Mouse (Mus musculus) lung, postnatal 0 days (tissue): ENCODE data around the gene Smcp. TPM values are rescaled to one million over a fixed set of nuclear protein-coding genes. Genes with fewer than 3 reads are reported as not detected.

Experiments used
- ATAC-seq: fragments of 200-750 bp; cut with Nextera tagmentation; 2 replicates; pipeline ENCODE4 v1.8.0; 2017; ENCODE audit warnings: moderate library complexity
- DNase-seq: peaks from one replicate; pipeline ENCODE4 v3.0.0-alpha.2; 2016; ENCODE audit warnings: low spot score
- H3K27ac ChIP-seq: fragments of 300-500 bp; sonication (generic); 2 replicates; pipeline ENCODE4 v1.5.1; 2014; ENCODE audit warnings: antibody characterized with exemption, mild to moderate bottlenecking, low read length, mixed read lengths
- H3K27me3 ChIP-seq: fragments of 300-500 bp; sonication (generic); replicated peaks from 2 replicates; pipeline ENCODE4 v1.6.1; 2014; ENCODE audit warnings: low read length, mixed read lengths; ENCODE audit not compliant: insufficient read depth
- H3K36me3 ChIP-seq: fragments of 300-500 bp; sonication (generic); 2 replicates; pipeline ENCODE4 v1.6.1; 2014; ENCODE audit warnings: low read length, mixed read lengths; ENCODE audit not compliant: insufficient read depth
- H3K4me1 ChIP-seq: fragments of 300-500 bp; sonication (generic); 2 replicates; pipeline ENCODE4 v1.6.1; 2014; ENCODE audit warnings: antibody characterized with exemption, low read depth, low read length, mixed read lengths; ENCODE audit not compliant: insufficient read depth
- H3K4me2 ChIP-seq: fragments of 300-500 bp; sonication (generic); replicated peaks from 2 replicates; pipeline ENCODE4 v1.6.1; 2014; ENCODE audit warnings: low read depth, mild to moderate bottlenecking, low read length, moderate library complexity, mixed read lengths
- H3K4me3 ChIP-seq: fragments of 300-500 bp; sonication (generic); 2 replicates; pipeline ENCODE4 v1.5.1; 2014; ENCODE audit warnings: low read depth, low read length
- H3K9ac ChIP-seq: fragments of 300-500 bp; sonication (generic); replicated peaks from 2 replicates; pipeline ENCODE4 v1.6.1; 2014; ENCODE audit warnings: low read depth, mild to moderate bottlenecking
- H3K9me3 ChIP-seq: fragments of 300-500 bp; sonication (generic); 2 replicates; pipeline ENCODE4 v1.6.1; 2016; ENCODE audit warnings: low read length, mixed read lengths
- CTCF ChIP-seq: IDR thresholded peaks from 2 replicates; pipeline ENCODE4 v1.5.1; 2016; ENCODE audit warnings: antibody characterized with exemption, mild to moderate bottlenecking
- EP300 ChIP-seq: IDR thresholded peaks from 2 replicates; pipeline ENCODE4 v1.6.1; 2016; ENCODE audit warnings: antibody characterized with exemption, mild to moderate bottlenecking, control low read depth
- WGBS: fragments of 180-500 bp; shearing (Covaris S2); extraction: QIAGEN DNeasy Blood & Tissue Kit; methylation state at CpG from one replicate; pipeline ENCODE4 v1.1.7; 2014; 5-methylcytosine and 5-hydroxymethylcytosine counted together
- polyA plus RNA-seq: library from polyadenylated mRNA; unstranded; fragments of >200 nt; fragmentation: Nextera tagmentation; extraction: Ambion mirVana; gene quantifications from 2 replicates; pipeline ENCODE4 v1.2.1, GENCODE M21; 2015

The Smcp gene
- polyA plus RNA-seq, 1 experiment from 2014 or later: not detected

DNA sequence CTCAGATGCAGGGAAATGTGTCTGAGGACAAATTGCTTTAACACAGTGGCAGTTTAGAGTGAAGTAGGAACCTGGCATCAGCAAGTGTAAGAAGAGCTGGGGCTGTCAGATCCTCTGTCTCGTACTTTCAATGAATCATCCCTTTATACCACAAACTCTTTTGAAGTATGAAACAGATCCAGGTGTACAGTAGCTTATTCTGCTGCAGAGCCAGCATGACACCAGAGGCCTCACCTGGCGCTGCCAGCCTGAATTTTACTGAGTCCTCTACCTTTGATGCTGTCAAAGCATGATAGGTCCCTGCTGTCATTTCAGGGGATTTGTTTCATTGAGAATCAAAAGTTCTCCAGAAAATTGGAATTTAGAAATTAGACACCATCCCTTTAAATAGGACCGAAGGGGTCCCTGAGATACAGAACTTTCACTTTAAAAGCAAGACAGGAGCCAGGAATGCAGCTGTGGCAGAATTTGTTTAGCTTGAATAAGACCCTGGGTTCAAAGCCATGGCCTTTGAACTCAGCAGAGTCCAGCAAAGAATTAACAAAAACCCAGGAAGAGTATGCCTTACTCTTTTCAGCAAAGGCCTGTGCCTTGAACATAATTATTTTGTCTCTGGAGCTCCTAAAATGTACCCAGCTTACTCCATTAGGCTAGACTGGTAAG is 5.5 kb downstream of the Smcp start:
- Histone ChIP-seq H3K4me2 (no peak overlapping the region), H3K4me1 (no peaks in the 10 kb centered on the region), H3K27ac (no peak overlapping the region), H3K27me3 (no peaks in the 10 kb centered on the region), H3K9ac (no peak overlapping the region), H3K4me3 (no peak overlapping the region), H3K9me3 (no peaks in the 10 kb centered on the region), H3K36me3 (no peaks in the 10 kb centered on the region)
- DNase-seq (no peak), ATAC-seq (no peak)
- 43% methylated on average over 3 of the region's 3 CpGs for WGBS
- TF ChIP-seq EP300: no peak
- no peak for TF ChIP-seq CTCF

DNA sequence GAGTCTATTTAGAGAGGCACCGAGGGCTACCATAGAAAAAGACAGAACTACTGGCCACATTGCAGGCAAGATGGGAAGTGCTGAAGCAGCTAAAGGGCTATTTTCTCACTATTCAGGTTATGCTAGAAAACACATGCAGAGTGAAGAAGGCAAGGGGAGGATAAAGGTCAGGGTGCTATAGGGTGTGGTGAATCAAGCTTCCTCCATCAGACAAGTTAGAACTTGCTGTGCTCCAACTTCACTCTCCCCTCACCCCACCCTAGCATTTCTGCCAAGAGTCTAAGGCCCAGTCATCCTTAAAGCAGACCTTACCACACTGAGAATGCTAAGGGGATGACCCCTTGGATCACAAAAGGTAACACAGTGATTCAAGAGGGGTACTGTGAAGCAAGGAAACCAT is 9.3 kb downstream of the Smcp start:
- Histone ChIP-seq H3K4me2 (no peak overlapping the region), H3K4me1 (no peaks in the 10 kb centered on the region), H3K27ac (no peak overlapping the region), H3K9ac (no peak overlapping the region), H3K4me3 (no peak overlapping the region), H3K36me3 (no peaks in the 10 kb centered on the region), H3K9me3 (no peaks in the 10 kb centered on the region), H3K27me3 (no peaks in the 10 kb centered on the region)
- no peak for DNase-seq
- 56% methylated on average over 1 of the region's 1 CpGs for WGBS
- ATAC-seq: no peak
- no peak for TF ChIP-seq EP300

DNA sequence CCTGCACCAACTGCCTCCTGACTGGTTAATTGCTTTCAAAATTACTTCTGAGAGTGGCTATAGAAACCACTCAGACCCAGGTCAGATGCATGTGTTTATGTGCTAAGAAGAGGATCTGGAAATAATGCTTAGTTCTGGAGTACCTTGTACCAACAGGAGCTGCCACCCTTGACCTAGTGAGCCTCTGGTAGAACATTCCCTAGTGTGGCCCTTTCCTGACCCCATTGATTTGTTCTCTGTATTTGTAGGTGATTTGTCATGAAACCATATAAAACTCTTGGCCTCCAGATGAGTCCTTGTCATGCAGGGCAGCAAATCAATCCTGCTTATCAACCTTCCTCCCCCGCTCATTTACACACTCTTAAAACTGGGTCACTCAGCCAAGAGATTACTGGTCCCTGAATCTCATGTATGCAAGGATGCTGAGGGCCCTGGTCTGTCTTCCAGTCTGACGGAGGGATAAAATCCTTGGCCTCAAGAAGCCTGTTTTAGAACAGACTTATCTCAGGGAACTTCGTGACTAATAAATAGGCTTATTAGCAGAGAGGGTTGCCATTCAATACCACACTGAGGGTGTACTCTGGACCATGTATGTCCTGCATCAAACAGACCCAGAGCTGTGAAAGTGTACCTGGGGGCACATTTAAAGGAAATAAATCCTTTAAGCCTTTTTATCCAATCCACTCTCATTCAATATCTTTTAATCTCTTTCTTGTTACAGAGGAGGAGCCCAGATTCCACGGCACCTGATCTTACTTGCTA is 10.0 kb downstream of the Smcp start:
- ATAC-seq: no peak
- WGBS: 58% methylated on average over 4 of the region's 4 CpGs
- H3K4me1 ChIP-seq: no peaks in the 10 kb centered on the region
- no peak overlapping the region for H3K4me3 ChIP-seq
- no peak for DNase-seq
- no peaks in the 10 kb centered on the region for H3K27me3 ChIP-seq
- no peak overlapping the region for H3K27ac ChIP-seq
- H3K9me3 ChIP-seq: no peaks in the 10 kb centered on the region
- no peaks in the 10 kb centered on the region for H3K36me3 ChIP-seq
- no peak for TF ChIP-seq CTCF
- TF ChIP-seq EP300: no peak
- H3K4me2 ChIP-seq: no peak overlapping the region
- H3K9ac ChIP-seq: no peak overlapping the region

DNA sequence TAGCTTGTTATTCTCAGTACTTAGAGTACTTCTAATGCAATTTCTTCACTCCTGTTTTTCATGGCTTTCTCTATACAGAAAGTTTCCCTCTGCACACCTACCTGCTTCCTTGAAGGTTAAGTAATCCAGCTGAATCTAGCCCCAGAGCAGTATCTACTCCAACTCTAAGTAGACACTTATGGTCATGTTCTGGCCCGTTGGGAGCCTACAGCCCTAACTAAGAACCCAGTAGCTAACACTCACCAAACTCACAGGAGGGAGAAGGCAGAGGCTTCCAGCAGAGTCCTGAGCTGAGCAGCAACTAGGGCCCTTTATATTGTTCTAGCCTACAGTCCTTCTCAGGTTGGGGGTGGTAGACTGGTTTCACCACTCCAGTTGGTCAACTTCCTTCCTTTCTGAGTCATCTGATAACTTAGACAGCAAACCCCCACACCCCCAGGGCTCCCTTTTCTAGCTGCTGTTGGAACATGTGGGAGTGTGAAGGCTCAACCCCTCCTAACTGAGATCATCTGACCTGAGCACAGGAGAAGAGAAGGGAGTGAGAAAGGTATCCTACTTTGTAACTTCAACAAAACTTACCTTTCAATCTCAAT is 15.3 kb downstream of the Smcp start, which contains the start of gene Ivl:
TSS of gene Ivl (minus strand) at position 287 of the 593 bp plus-strand sequence.
- H3K4me2 ChIP-seq: no peak within 1 kb of the TSS
- no peaks in the 10 kb centered on the region for H3K9me3 ChIP-seq
- 45% methylated on average over 1 of the region's 1 CpGs for WGBS
- H3K27me3 ChIP-seq: no peaks in the 10 kb centered on the region
- H3K36me3 ChIP-seq: no peaks in the 10 kb centered on the region
- no peaks in the 10 kb centered on the region for H3K4me1 ChIP-seq
- H3K27ac ChIP-seq: peak within 1 kb of the TSS; percentile 44; the same call in 1 of the 2 replicates
- ATAC-seq (peak; percentile 68), DNase-seq (peak; percentile 35)
- no peak within 1 kb of the TSS for H3K9ac ChIP-seq
- H3K4me3 ChIP-seq: no peak within 1 kb of the TSS
- TF ChIP-seq CTCF: no peak

DNA sequence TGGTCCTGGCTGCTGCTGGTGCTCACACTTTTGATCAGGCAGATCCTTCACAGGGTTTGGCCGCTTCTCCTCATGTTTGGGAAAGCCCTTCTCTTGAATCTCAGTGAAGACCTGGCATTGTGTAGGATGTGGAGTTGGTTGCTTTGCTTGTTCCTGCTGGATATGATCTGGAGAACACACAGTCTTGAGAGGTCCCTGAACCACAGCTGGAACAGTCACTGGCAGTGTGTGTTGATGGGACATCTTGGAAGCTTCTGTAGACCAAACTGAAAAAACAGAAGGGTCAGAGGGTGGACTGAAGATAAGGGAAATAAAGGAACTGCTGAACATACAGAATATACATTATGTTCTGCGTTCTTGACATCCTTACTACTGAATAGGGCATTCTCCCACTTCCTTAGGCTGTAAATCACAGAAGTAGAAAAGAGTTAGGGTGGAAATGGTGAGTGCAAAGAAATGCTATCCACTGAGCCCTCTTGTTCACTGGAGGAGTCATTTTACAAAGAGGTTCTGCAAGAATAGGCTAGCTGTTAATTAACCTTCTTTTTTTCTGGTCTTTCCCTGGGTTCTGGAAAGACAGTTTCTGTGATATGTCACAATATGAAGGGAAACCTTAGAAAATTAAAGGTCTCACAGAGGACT is 16.2 kb downstream of the Smcp start:
- Histone ChIP-seq H3K9me3 (no peaks in the 10 kb centered on the region), H3K9ac (no peak overlapping the region), H3K4me2 (no peak overlapping the region), H3K4me1 (no peaks in the 10 kb centered on the region), H3K4me3 (no peak overlapping the region), H3K27ac (peak overlapping the region; percentile 44; the same call in 1 of the 2 replicates), H3K27me3 (no peaks in the 10 kb centered on the region), H3K36me3 (no peaks in the 10 kb centered on the region)
- no peak for DNase-seq
- no peak for ATAC-seq
- TF ChIP-seq EP300: no peak
- no peak for TF ChIP-seq CTCF
- 40% methylated on average over 2 of the region's 2 CpGs for WGBS

DNA sequence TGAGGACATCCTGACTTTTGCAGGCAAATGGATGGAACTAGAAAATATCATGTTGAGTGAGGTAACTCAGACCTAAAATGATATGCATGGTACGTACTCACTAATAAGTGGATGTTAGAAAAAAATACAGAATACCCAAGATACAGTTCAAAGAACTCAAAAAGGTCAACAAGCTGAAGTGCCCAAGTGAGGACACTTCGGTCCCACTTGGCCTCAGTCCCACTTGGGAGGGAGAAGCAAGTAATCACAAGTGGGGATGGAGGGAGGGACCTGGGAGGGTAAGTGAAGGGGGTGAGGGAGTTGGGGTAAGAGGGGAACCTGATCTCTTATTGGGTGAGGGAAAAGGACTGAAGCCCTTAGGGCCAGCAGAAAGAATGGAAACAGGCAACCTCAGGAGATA is 20.0 kb downstream of the Smcp start:
- Histone ChIP-seq H3K4me1 (no peaks in the 10 kb centered on the region), H3K27me3 (no peaks in the 10 kb centered on the region), H3K36me3 (no peaks in the 10 kb centered on the region), H3K4me3 (no peak overlapping the region), H3K9me3 (no peaks in the 10 kb centered on the region), H3K4me2 (no peak overlapping the region), H3K9ac (no peak overlapping the region), H3K27ac (no peak overlapping the region)
- peak; percentile 57 for DNase-seq
- 52% methylated on average over 2 of the region's 2 CpGs for WGBS
- ATAC-seq: peak; percentile 73
- TF ChIP-seq EP300 (peak; percentile 86), CTCF (no peak)
